8 mouse cellular contexts compared by ENCODE assay signal in genomic region chr8:75217969-75218368, GRCm38 (mm10). TPM values are rescaled to one million over a fixed set of nuclear protein-coding genes. Genes with fewer than 3 reads are reported as not detected.
DNase-seq lines count a peak whose midpoint lies in the region; ATAC-seq and TF ChIP-seq lines count a peak whose summit lies in the region.

No protein-coding gene starts in this region.

- TF ChIP-seq POLR2A in spleen, adult 2 months (IDR thresholded peaks at IDR 0.05; ENCODE audit: low read depth, low read length): no peak

- H3K4me2 ChIP-seq in hindbrain, postnatal 0 days (ENCODE audit: low read depth, low read length): no peak overlapping the region
- no peak overlapping the region for H3K4me2 ChIP-seq in neural tube, embryonic 11.5 days (ENCODE audit: low read depth)

- DNase-seq in spleen, adult 2 months (ENCODE audit: low read depth in 1 of 2, low spot score in 2 of 2): peak in 1 of 2 experiments; percentile 26
- no peak for DNase-seq in spleen, adult 12 weeks (ENCODE audit: low spot score)
- peak; percentile 63 for DNase-seq in adrenal gland, postnatal 25 days
- DNase-seq in embryo, embryonic 11.5 days (ENCODE audit: low read depth, low spot score): peak; percentile 47
- DNase-seq in hindbrain, postnatal 0 days (ENCODE audit: low spot score): peak; percentile 84
- DNase-seq in left cerebral cortex, postnatal 10 days (ENCODE audit: extremely low spot score in 1 of 2, low spot score in 2 of 2): peak; percentile 57 to 77
- peak; percentile 62 for DNase-seq in neural tube, embryonic 11.5 days (ENCODE audit: low spot score)
- DNase-seq in urinary bladder, postnatal 25 days (ENCODE audit: low spot score): peak; percentile 68

- H3K9ac ChIP-seq in hindbrain, postnatal 0 days (replicated peaks; ENCODE audit: low read length): no peak overlapping the region
- H3K9ac ChIP-seq in neural tube, embryonic 11.5 days (ENCODE audit: low read length): no peak overlapping the region

- H3K27me3 ChIP-seq in spleen, adult 2 months (ENCODE audit: control insufficient read depth, insufficient read depth, low read length): peaks cover 8% of the 10 kb centered on the region
- peaks cover 23% of the 10 kb centered on the region; the same call in 1 of the 2 replicates for H3K27me3 ChIP-seq in hindbrain, postnatal 0 days (ENCODE audit: insufficient read depth, low read length)
- peaks cover 29% of the 10 kb centered on the region for H3K27me3 ChIP-seq in neural tube, embryonic 11.5 days (ENCODE audit: control insufficient read depth, insufficient read depth, low read length)

- TF ChIP-seq CTCF in spleen, adult 2 months (IDR thresholded peaks at IDR 0.05; ENCODE audit: extremely low read depth, insufficient read depth, insufficient read length, insufficient replicate concordance): peak; percentile 47; the same call in 1 of the 2 replicates
- peak; percentile 92 for TF ChIP-seq CTCF in hindbrain, postnatal 0 days (IDR thresholded peaks at IDR 0.05; ENCODE audit: low read depth)

- peak; percentile 6; the same call in 1 of the 2 replicates for ATAC-seq in hindbrain, postnatal 0 days
- ATAC-seq in neural tube, embryonic 11.5 days (ENCODE audit: insufficient read depth, low FRiP score, low TSS enrichment): no peak

- intact Hi-C loops in left cerebral cortex, postnatal 10 days (cut with DNase I): loop anchor here (2.0 kb wide), 2 partner anchors 85 to 145 kb away; no protein-coding TSS in a partner anchor

- no peak overlapping the region for H3K27ac ChIP-seq in spleen, adult 2 months (ENCODE audit: insufficient read depth, low read length)
- H3K27ac ChIP-seq in hindbrain, postnatal 0 days: no peak overlapping the region
- H3K27ac ChIP-seq in neural tube, embryonic 11.5 days (ENCODE audit: low read depth, low read length): no peak overlapping the region

- H3K4me1 ChIP-seq in spleen, adult 2 months (ENCODE audit: control insufficient read depth, insufficient read depth, insufficient read length): peaks cover 7% of the 10 kb centered on the region; the same call in 1 of the 2 replicates
- H3K4me1 ChIP-seq in hindbrain, postnatal 0 days (ENCODE audit: insufficient read depth, low read length): peaks cover 6% of the 10 kb centered on the region
- peaks cover 4% of the 10 kb centered on the region for H3K4me1 ChIP-seq in neural tube, embryonic 11.5 days (ENCODE audit: control insufficient read depth, insufficient read depth, low read length)

- 10% methylated on average over 4 of the region's 4 CpGs for WGBS in spleen, adult 2 months
- WGBS in hindbrain, postnatal 0 days: 11% methylated on average over 4 of the region's 4 CpGs
- 8% methylated on average over 4 of the region's 4 CpGs for WGBS in neural tube, embryonic 11.5 days

- H3K36me3 ChIP-seq in spleen, adult 2 months (ENCODE audit: control insufficient read depth, insufficient read depth, low read length): no peaks in the 10 kb centered on the region
- no peaks in the 10 kb centered on the region for H3K36me3 ChIP-seq in hindbrain, postnatal 0 days (ENCODE audit: insufficient read depth, low read length)
- H3K36me3 ChIP-seq in neural tube, embryonic 11.5 days (ENCODE audit: control insufficient read depth, insufficient read depth, low read length): no peaks in the 10 kb centered on the region

- no peak overlapping the region for H3K4me3 ChIP-seq in spleen, adult 2 months (ENCODE audit: extremely low read depth, insufficient read depth, insufficient read length)
- H3K4me3 ChIP-seq in hindbrain, postnatal 0 days (ENCODE audit: low read length): no peak overlapping the region
- H3K4me3 ChIP-seq in neural tube, embryonic 11.5 days (ENCODE audit: low read depth, low read length): no peak overlapping the region

- H3K9me3 ChIP-seq in hindbrain, postnatal 0 days (ENCODE audit: low read length): no peaks in the 10 kb centered on the region
- no peaks in the 10 kb centered on the region for H3K9me3 ChIP-seq in neural tube, embryonic 11.5 days (ENCODE audit: control insufficient read depth, low read length)

RNA-seq across cellular contexts. Expression of gene Rasd2, which starts 4.2 kb away (rescaled TPM):
- 0.76 and 1.3 TPM in 2 replicates for polyA plus RNA-seq in spleen, adult 2 months (2012; rRNA removed)
- 2.0 and 3.4 TPM in 2 replicates for total RNA-seq in adrenal gland, postnatal 25 days (2021)
- total RNA-seq in hindbrain, postnatal 0 days (2014; rRNA removed): 7.2 and 9.5 TPM in 2 replicates
- polyA plus RNA-seq in hindbrain, postnatal 0 days (2015; fragmentation: Nextera tagmentation; extraction: Ambion mirVana): 3.6 TPM in 2 replicates
- 10 to 100 TPM; 33.5 to 46.8 TPM for total RNA-seq in left cerebral cortex, postnatal 10 days (2021)
- 0.16 and 0.33 TPM in 2 replicates for polyA plus RNA-seq in neural tube, embryonic 11.5 days (2014; fragmentation: Nextera tagmentation; extraction: Ambion mirVana)
